Mouse (Mus musculus) ES-Bruce4 (cell line): Measurements from ENCODE around the gene Nav3. TPM values are rescaled to one million over a fixed set of nuclear protein-coding genes. Genes with fewer than 3 reads are reported as not detected.

Source experiments
- H3K27ac ChIP-seq: 2 replicates; pipeline ENCODE4 v1.5.1; 2012; ENCODE audit warnings: low read length, inconsistent platforms; ENCODE audit not compliant: insufficient read depth
- H3K27me3 ChIP-seq: 2 replicates; pipeline ENCODE4 v1.6.1; 2012; ENCODE audit warnings: mild to moderate bottlenecking, low read length, inconsistent platforms; ENCODE audit not compliant: control insufficient read depth, poor library complexity, insufficient read depth, severe bottlenecking
- H3K36me3 ChIP-seq: 2 replicates; pipeline ENCODE4 v1.6.1; 2012; ENCODE audit warnings: inconsistent platforms, mild to moderate bottlenecking, low read length, moderate library complexity; ENCODE audit not compliant: control insufficient read depth, poor library complexity, insufficient read depth, severe bottlenecking
- H3K4me1 ChIP-seq: one replicate; pipeline ENCODE4 v1.8.1; 2011; ENCODE audit warnings: low read length; ENCODE audit not compliant: control insufficient read depth, insufficient read depth
- H3K4me3 ChIP-seq: 2 replicates; pipeline ENCODE4 v1.5.1; 2011; ENCODE audit warnings: low read depth, mild to moderate bottlenecking, low read length
- H3K9ac ChIP-seq: 2 replicates; pipeline ENCODE4 v1.6.1; 2012; ENCODE audit warnings: low read depth, mild to moderate bottlenecking, inconsistent platforms; ENCODE audit not compliant: poor library complexity, severe bottlenecking
- H3K9me3 ChIP-seq: replicated peaks from 2 replicates; pipeline ENCODE4 v1.6.1; 2012; ENCODE audit warnings: mild to moderate bottlenecking, low read length, inconsistent platforms; ENCODE audit not compliant: control insufficient read depth, poor library complexity, insufficient read depth, severe bottlenecking
- CTCF ChIP-seq: IDR thresholded peaks from one replicate; pipeline ENCODE4 v1.8.1; 2011; ENCODE audit warnings: low read depth, low read length
- EP300 ChIP-seq: IDR thresholded peaks from 2 replicates; pipeline ENCODE4 v1.6.1; 2011; ENCODE audit warnings: low read depth, low read length; ENCODE audit not compliant: insufficient read depth
- POLR2A ChIP-seq: IDR thresholded peaks from one replicate; pipeline ENCODE4 v1.8.1; 2011; ENCODE audit warnings: low read length; ENCODE audit not compliant: insufficient read depth
- polyA plus RNA-seq: library from polyadenylated mRNA; stranded (reverse); fragments of >200 nt; gene quantifications from 2 replicates; pipeline ENCODE4 v1.2.4, GENCODE M21; 2011; ENCODE audit warnings: low read depth; ENCODE audit not compliant: missing spikeins, insufficient read depth, insufficient read length

Gene Nav3
- polyA plus RNA-seq: 0.36 and 0.43 TPM in 2 replicates

DNA sequence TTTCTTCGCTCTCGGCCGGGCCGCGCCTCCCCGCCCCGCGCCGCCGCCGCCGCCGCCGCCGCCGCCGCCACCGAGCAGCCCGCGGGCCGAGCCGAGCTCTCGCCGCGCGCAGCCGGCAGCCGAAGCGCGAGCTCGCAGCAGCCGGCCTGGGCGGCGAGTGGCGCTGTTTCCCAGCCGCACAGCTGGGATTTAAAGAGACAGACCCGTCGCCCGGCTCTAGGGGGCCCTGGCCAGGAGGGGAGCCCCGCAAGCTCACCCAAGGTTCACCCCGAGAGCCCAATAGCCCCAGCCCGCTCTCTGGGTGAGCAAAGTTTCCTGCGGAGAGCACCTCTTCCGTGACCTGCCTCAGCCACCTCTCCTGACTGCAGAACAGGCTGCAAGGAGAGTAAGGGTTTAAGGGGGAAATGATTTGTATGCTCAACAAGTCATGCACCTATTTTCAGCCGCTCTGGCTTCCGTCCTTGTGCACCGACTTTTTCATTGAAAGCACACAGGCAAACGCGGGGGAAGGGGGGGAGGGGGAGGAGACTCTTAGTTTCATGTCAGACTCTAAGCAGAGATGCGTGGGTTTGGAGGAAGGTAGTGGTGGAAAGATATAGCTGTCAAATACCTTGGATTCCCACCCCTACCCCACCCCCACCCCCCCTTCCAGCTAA lies at the start of gene Nav3:
Gene Nav3, minus strand, starts transcription at position 367 of the 656 bp plus-strand sequence.
- H3K9me3 ChIP-seq: no peaks in the 10 kb centered on the region
- H3K4me3 ChIP-seq: peak within 1 kb of the TSS; percentile 75
- TF ChIP-seq EP300: no peak
- TF ChIP-seq POLR2A: no peak
- peak; percentile 7 for TF ChIP-seq CTCF
- no peaks in the 10 kb centered on the region for H3K4me1 ChIP-seq
- no peaks in the 10 kb centered on the region for H3K36me3 ChIP-seq
- H3K27me3 ChIP-seq: peaks cover 6% of the 10 kb centered on the region
- H3K9ac ChIP-seq: peak within 1 kb of the TSS; percentile 42
- H3K27ac ChIP-seq: no peak within 1 kb of the TSS

DNA sequence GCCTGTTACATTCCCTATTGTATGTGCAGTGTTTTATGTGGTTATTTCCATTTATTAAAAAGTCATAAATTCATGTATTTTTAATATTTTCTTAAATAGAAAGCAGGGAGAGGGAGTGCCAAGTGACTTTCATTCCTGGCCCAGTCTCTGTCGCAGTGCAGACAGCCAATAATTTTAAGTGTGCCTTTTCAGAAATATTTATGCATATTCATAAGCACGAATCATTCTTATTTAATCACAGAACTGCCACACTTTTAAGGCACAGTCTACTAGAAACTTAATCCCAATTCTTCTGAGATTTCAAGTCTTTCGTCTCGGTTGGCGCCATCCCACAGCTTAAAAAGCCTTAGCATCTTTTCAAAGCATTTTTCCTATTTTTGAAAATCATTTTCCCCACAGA lies 29.3 kb upstream of the Nav3 start:
- no peak overlapping the region for H3K27ac ChIP-seq

DNA sequence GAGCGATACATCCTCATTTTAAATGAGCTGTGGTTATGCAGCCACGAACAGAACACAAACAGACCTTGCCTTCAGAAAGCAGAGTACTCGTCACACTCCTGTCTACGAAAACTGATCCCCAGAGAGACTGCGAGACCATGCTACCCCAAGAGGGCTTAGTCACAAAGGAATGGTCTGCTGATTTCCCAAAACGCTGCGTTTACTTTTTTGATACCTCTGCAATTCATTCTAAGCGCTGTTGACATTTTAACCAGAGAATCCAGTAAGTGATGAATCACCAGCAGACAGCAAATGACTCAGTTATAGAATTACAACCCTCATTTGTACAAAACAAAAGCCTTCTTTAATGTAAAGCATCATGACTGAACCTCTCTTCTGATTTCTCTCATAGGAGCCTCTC lies 28.8 kb upstream of the Nav3 start:
- no peaks in the 10 kb centered on the region for H3K9me3 ChIP-seq
- no peak for TF ChIP-seq EP300
- TF ChIP-seq POLR2A: no peak
- no peak for TF ChIP-seq CTCF
- no peak overlapping the region for H3K4me3 ChIP-seq
- no peaks in the 10 kb centered on the region for H3K36me3 ChIP-seq
- H3K27ac ChIP-seq: no peak overlapping the region
- no peaks in the 10 kb centered on the region for H3K4me1 ChIP-seq
- no peaks in the 10 kb centered on the region for H3K27me3 ChIP-seq
- no peak overlapping the region for H3K9ac ChIP-seq

More for the DNA sequence above, 29.3 kb upstream of the Nav3 start:
- H3K36me3 ChIP-seq: no peaks in the 10 kb centered on the region
- TF ChIP-seq EP300 (no peak), CTCF (no peak), POLR2A (no peak)
- no peaks in the 10 kb centered on the region for H3K9me3 ChIP-seq
- no peak overlapping the region for H3K4me3 ChIP-seq
- H3K27me3 ChIP-seq: no peaks in the 10 kb centered on the region
- H3K4me1 ChIP-seq: no peaks in the 10 kb centered on the region
- H3K9ac ChIP-seq: no peak overlapping the region

DNA sequence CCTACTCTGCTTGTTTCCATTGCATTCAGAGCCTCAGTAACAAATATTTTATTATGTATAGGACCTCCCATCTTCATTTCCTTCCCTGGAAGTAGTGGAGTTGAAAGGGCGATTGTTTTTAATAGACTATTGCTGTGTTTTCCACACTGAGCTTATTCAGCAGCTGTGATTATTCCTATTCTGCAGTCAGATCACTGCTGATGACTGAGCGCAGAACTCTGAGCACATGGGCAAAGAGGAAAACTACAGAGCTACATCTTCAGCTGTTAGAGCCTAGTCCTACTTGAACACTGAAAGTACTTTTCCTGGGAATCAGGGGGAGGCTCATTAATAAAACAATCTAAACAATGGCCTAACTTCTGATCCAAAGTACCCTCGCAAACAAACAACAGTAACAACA lies 23.2 kb upstream of the Nav3 start:
- Histone ChIP-seq H3K4me1 (no peaks in the 10 kb centered on the region), H3K9me3 (no peaks in the 10 kb centered on the region), H3K36me3 (no peaks in the 10 kb centered on the region), H3K27ac (no peak overlapping the region), H3K9ac (no peak overlapping the region), H3K4me3 (no peak overlapping the region), H3K27me3 (no peaks in the 10 kb centered on the region)
- TF ChIP-seq EP300: no peak
- TF ChIP-seq POLR2A: no peak
- TF ChIP-seq CTCF: no peak

DNA sequence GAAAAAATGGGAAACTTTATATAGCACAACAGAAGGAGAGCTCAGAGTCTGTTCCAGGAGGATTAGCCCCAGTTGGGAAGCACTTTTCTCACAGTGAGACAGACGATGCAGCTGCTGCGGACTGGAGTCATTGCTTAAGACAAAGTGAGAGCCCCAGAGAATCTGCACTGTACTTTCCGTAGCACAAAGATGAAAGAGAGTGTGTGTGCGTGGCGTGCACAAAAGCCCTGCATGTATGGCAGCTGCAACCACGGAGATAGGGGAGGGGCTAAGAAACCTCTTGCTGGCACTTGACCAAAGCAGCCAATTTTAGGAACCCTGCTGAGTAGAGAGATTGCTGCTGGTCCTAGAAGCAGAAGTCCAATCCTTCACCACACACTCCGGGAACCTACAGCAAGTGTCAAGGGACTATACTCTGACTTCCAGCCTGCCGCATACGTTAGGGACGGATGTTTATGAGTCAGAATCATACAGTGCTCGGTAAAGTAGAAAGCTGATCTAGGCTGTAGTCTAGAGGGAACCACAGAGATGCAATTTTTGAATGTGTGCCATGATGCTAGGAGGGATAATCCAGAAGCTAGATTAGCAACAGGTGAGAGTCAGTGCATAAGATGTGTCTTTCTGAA lies 21.8 kb upstream of the Nav3 start:
- TF ChIP-seq CTCF: no peak
- no peak for TF ChIP-seq POLR2A
- no peak for TF ChIP-seq EP300
- Histone ChIP-seq H3K27ac (no peak overlapping the region), H3K9me3 (no peaks in the 10 kb centered on the region), H3K4me1 (no peaks in the 10 kb centered on the region), H3K4me3 (no peak overlapping the region), H3K36me3 (no peaks in the 10 kb centered on the region), H3K9ac (no peak overlapping the region), H3K27me3 (no peaks in the 10 kb centered on the region)

DNA sequence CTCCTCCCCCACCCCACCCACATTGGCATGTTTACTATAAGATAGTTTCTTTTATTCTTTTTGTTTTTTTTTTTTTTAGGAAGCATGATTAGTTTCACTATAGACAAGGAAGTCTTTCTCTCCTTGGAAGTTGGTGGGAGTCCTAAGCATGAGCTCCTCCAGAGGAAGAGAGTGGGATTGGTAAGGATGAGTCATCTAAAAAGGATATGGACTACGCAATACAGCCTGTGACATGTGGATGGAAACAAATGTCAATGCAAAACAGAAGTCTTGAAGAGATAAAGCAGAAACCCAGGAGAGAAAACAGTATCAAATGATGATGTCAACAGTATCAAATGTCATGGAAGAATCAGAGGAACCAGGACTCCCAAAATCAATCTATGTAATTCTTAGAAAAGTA lies 18.1 kb upstream of the Nav3 start:
- Histone ChIP-seq H3K9me3 (no peaks in the 10 kb centered on the region), H3K36me3 (no peaks in the 10 kb centered on the region), H3K4me3 (no peak overlapping the region), H3K27ac (no peak overlapping the region), H3K27me3 (no peaks in the 10 kb centered on the region), H3K9ac (no peak overlapping the region), H3K4me1 (no peaks in the 10 kb centered on the region)
- TF ChIP-seq CTCF: no peak
